Mouse (Mus musculus): ENCODE data around the gene Gm5662. TPM values are rescaled to one million over a fixed set of nuclear protein-coding genes. Genes with fewer than 3 reads are reported as not detected.
"Not testable (repeated sequence)": the region's sequence is repeated elsewhere in the genome, so short reads cannot be mapped to it uniquely, and the experiment has no call there.

Gm5662 gene
- polyA plus RNA-seq, 1 experiment from 2014 or later: not detected

DNA sequence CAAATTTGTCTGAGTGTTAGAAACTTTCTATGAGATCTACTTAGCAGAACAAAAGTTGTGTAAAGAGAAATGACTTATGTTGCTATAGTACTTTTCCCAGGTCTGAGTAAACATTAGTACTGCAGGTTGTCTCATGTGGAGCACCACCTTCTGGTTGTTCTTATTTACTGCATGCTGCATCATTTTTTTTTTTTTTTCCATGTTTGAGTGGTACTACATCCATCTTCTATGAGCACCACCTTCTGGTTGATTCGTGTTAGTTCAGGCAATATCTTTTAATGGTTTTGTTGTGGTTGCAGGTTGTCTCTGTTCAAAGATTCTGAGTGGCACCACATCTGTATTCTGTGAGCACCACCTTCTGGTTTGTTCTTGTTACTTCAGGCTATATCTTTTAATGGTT lies 31.4 kb downstream of the Gm5662 start:
- H3K9ac ChIP-seq (ENCODE audit: low read depth, low read length); H3K36me3 ChIP-seq (ENCODE audit: control insufficient read depth, insufficient read depth); H3K4me1 ChIP-seq (replicated peaks; ENCODE audit: control insufficient read depth, insufficient read depth, low read length); H3K4me2 ChIP-seq (replicated peaks; ENCODE audit: low read depth); H3K27me3 ChIP-seq (replicated peaks; ENCODE audit: control insufficient read depth, insufficient read depth, low read length); H3K4me3 ChIP-seq (ENCODE audit: low read depth, low read length); H3K9me3 ChIP-seq (ENCODE audit: control insufficient read depth); ATAC-seq; H3K27ac ChIP-seq (ENCODE audit: low read depth, low read length): not testable (repeated sequence)
- 58% methylated on average over 1 of the region's 1 CpGs for WGBS

Other genes with a start within 250 kb of the Gm5662 start
- gene Gm2056, start 247.5 kb downstream of the Gm5662 start, polyA plus RNA-seq (2015; fragmentation: Nextera tagmentation; extraction: Ambion mirVana): not detected in 2 replicates
- gene Gm16368, start 190.8 kb downstream of the Gm5662 start, polyA plus RNA-seq (2015; fragmentation: Nextera tagmentation; extraction: Ambion mirVana): not detected in 2 replicates
- gene Gm10436, start 92.4 kb downstream of the Gm5662 start, polyA plus RNA-seq (2015; fragmentation: Nextera tagmentation; extraction: Ambion mirVana): not detected in 2 replicates
- gene Gm8332, start 24.4 kb downstream of the Gm5662 start, polyA plus RNA-seq (2015; fragmentation: Nextera tagmentation; extraction: Ambion mirVana): not detected in 2 replicates
- gene Gm5039, start 49.5 kb upstream of the Gm5662 start, polyA plus RNA-seq (2015; fragmentation: Nextera tagmentation; extraction: Ambion mirVana): not detected in 2 replicates
- gene Adck1, start 86.1 kb upstream of the Gm5662 start, polyA plus RNA-seq (2015; fragmentation: Nextera tagmentation; extraction: Ambion mirVana): 10.9 and 11.4 TPM in 2 replicates

All from intestine, postnatal 0 days (tissue).